Mouse (Mus musculus) gastrocnemius, adult 8-10 months (tissue): ENCODE measurements around the gene Ddx39. TPM values are rescaled to one million over a fixed set of nuclear protein-coding genes. Genes with fewer than 3 reads are reported as not detected.
A peak's percentile ranks its signal among the peaks of the same experiment; 100 is the strongest.

Experiments used
- DNase-seq, 2 experiments: peaks; one replicate each; pipeline ENCODE4 v3.0.0; 2022; ENCODE audit warnings: low spot score in 2 of 2
- total RNA-seq, 4 experiments: library from RNA; stranded (reverse); gene quantifications; 2 replicates each; pipeline ENCODE4 v1.2.4; 2022

Ddx39 gene
- 10 to 100 TPM; 10.6 to 12.0 (median 11.7) TPM for total RNA-seq

- DNase-seq: peak; percentile 92 to 96
These were observed at the start of gene Ddx39 for GRCm38 (mm10) chr8:83715031-83715690. TSS of gene Ddx39 (plus strand) at chr8:83715177.

DNA sequence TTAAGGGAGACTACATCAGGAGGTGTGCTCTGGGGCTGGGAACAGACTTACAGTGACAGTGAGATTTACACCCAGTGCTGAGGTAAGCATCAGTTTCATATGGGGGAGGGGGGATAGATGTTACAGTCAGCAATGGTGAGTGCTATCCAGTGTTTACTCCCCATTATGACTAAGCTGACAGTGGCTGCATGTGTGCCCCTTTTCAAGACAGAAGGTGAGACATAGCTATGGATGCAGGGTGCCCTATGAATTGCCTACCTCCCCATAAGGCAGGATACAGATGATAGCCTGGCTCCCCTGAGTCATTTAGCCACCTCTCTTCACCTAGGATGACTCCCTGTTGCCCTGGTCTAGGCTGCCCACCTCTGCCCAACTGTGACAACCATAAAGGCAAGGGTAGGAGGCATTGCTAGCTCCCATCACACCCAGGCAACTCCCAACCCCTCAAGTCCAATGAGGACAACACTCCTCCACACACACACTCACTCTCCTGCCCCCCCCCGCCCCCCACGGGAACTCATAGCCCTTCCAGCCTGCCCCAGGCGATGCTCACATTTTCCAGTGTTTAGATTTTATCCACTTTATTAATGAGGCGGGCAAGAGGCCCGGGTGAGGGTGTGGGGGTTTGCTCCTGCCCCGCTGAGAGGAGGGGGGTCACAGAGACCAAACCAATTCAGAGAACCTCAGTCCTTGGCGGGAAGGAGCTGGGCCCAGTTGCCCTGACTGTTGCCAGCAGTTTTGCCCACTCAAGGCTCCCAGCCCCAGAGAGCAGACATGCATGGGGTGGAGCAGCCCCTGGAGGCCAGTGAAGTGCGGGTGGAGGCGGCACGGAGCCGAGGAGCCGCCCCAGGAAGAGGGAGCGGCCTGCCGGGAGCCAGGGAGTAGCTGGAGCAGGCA lies 48.8 kb upstream of the Ddx39 start, which contains the start of gene Ptger1:
Ptger1 (plus strand) TSS at position 710 of the 897 bp plus-strand sequence.
- DNase-seq: peak; percentile 33 to 54

- DNase-seq: no peak
These were observed 48.1 kb upstream of the Ddx39 start for GRCm38 (mm10) chr8:83666866-83667234.

DNA sequence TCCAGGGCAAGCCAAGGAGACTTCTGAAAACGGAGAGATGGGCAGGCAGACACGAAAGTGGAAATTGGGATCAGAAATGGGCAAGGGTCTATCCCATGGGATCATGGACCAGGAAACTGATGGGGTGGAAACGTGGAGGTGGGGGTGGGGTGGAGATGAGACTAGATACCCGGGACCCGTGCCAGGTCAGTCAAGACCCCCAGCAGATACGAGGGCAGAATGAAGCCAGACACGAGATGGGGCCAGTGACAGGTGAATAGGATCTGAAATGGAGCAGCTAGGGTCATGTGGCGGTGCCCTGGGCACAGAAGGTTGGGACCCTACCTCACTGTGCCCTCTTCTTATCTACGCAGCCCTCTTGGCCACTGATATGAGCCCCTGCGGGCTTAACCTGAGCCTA lies 47.5 kb upstream of the Ddx39 start:
- no peak for DNase-seq

GRCm38 (mm10) chr8:83668010-83668916 lies 46.7 kb upstream of the Ddx39 start:
- peak in 1 of 2 experiments; percentile 24 for DNase-seq

DNA sequence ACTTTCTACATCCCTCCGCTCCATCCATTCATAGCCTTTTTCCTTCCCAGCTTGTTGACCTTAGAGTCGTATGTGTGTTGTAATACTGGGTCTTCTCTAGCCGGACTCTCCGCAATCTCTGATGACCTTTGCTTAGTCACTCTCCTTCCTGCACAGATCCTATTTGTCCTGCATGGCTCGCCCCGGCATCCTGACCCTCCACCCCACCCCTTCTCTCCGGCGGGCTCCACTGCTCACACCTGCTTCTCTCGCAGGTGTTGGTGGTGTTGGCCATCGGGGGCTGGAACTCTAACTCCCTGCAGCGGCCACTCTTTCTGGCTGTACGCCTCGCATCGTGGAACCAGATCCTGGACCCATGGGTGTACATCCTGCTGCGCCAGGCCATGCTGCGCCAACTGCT lies 46.0 kb upstream of the Ddx39 start:
- no peak for DNase-seq

DNA sequence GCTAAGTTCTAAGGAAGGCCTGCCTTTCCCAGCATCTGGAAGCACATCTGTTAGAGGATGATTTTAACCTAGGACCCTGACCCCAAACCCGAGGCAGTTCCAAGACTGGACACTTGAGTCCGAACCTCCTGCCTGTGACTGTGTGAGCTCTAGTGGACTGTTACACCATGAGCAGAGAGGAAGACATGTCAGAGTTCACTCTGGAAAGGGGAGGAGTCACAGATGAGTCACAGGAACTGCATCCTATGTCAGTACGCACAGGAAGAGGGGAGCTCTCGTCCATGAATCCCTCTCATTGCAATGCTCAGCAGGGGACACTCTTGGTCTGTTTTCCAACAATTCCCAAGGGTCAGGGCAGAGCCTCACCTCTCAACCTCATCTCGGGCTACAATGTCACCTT lies 42.0 kb upstream of the Ddx39 start:
- no peak for DNase-seq

DNA sequence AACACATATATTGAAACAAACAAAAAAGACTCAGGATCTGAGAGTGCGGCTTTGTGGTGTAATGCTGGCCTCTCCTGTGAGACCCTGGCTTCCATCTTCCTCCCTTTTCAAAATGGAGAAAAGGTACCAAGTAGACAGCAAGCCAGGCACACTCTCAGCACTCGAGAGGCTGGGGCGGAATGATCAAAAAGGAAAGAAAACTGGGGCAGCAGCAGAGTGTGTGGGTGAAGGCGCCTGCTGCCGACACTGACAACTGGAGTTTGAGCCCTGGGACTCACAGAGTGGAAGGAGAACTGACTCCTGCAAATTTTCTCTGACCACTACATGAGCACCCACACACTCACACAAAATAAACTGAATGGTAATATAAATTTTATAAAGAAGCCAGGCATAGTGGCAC lies 40.5 kb upstream of the Ddx39 start:
- no peak for DNase-seq

DNA sequence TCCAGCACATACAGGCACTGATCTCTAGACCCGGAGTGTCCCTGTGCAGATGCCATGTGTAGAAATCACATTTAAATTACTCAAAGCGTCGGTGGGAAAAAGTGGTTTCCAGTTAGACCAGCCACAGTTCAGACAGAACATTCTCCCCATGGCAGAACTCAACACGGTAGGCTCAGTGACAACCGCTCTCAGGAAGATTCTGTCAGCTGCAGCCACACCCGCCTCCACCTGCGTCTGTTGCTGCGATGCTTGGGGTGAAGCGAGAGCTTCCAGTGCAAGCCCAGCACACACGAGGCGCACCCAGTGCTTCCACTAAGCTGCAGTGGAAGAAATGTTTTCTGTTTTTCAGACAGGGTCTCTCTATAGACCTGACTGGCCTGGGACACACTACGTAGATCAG lies 35.1 kb upstream of the Ddx39 start:
- DNase-seq: no peak

DNA sequence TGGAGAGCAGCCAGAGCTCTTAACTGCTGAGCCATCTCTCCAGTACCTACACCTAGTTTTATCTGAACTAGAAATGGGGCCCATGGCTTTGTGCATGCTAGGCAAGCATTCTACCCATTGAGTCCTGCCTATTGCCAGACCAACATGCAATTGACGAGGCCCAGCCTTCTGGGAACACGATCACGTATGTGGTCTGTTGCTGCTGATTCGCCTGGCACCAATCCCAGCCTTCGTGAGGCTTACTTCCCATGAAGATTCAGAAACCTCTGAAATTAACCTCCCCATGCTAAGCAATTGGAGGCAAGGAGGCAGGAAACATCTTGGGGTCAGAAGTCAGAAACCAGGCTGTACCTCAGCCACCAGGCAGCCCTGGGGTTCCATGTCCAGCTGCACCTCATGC lies 34.4 kb upstream of the Ddx39 start:
- no peak for DNase-seq

GRCm38 (mm10) chr8:83681099-83681498 lies 33.9 kb upstream of the Ddx39 start:
- DNase-seq: no peak

DNA sequence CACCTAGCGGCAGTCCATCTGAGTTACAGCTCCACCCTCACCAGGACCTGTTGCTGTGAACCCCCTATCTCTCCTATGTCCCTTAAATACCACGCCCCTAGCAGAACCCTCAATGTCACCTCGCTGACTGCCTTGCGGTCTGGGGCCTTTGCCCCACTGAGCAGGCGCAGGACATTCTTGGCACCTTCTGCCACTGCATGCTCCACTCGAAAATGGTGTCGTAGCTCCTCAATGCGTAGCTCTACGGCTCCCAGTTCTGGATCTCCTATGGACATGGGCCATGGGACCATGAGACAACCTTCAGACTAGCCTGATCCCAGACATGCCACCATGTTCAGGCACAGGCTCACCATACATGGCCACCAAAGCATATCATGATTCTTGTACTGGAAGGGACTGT lies 30.5 kb upstream of the Ddx39 start:
- DNase-seq: no peak

DNA sequence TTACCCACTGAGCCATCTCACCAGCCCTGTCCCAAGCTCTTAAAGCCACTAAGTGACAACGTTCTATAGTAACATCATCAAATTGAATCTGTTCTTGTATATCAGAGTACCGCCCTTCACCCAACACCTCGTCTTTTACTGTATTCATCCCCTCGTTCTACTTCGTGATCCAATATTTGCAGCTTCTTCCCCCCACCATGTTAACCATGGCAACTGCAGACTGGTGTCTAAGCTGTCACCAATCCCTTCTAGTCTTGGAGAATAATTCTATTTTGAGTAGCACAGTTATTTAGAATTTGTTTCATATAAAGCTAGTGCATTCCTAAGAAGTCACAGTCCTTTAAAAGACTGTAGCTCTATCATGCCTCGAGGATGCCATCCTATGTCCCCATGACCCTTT lies 25.7 kb upstream of the Ddx39 start:
- DNase-seq: no peak

- no peak for DNase-seq
These were observed 21.3 kb upstream of the Ddx39 start for GRCm38 (mm10) chr8:83693609-83694236.

GRCm38 (mm10) chr8:83694369-83695160 lies 20.4 kb upstream of the Ddx39 start:
- no peak for DNase-seq

GRCm38 (mm10) chr8:83695351-83696106 lies 19.4 kb upstream of the Ddx39 start:
- no peak for DNase-seq

DNA sequence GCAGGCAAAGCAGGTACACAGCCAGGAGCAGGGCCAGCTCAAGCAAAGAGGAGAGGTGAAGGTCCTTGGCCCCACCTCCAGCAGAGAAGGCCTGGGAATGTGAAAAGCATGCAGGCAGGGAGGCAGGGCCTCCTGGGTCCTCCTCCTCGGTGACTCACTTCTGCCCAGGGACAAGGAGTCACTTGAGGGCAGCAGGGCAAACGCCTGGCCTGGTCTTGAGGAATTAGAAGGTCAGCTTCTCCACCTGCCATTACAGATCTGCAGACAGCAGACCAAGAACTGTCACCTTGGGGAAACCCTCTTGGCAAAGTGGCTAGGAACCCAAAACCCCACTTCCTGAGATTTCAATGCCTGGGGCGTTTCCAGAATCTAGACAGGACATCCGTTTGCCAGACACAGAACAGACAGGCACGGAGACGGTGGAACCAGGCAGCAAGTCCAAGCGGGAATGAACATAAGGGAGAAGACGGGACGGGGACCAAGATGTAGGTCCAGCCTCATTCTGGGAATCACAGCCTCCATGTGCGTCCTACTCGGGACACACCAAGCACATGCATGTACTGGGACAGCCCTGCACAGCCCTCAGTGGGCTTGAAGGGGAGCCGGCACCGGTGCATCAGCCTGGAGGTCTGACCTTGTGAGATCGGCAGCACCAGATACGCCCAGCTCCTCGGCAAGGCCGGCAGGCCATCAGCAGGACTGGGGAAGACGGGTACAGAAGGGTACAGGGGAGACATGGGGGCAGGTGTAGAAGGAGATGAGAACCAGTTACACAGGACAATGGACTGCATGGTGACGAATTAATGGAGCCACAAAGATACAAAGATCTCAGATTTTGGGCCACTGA lies 17.4 kb upstream of the Ddx39 start:
- DNase-seq: peak; percentile 24 to 36

DNA sequence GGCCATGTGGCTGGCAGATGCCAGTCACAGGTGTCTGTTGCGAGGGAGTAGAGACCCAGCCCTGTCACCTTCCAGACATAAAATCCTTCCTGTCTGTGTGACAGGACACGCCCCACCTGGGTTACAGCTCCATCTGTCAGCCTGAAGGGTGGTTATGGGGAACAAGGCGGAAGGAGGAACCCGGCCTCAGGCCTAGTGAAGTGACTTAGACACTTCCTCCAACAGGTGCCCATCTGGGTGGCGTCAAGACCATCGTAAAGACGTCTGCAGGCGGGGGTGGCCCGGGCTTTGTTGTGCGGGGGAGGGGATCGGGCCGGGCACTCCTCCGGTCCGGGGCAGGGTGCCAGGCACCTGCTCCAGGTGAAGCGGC lies 16.7 kb upstream of the Ddx39 start:
- DNase-seq: no peak
